Mouse (Mus musculus): ENCODE measurements around the gene Serpinb13. TPM values are rescaled to one million over a fixed set of nuclear protein-coding genes. Genes with fewer than 3 reads are reported as not detected.
"Not testable (repeated sequence)": the region's sequence is repeated elsewhere in the genome, so short reads cannot be mapped to it uniquely, and the experiment has no call there.

The Serpinb13 gene
- polyA plus RNA-seq, 1 experiment from 2014 or later, result not detected

DNA sequence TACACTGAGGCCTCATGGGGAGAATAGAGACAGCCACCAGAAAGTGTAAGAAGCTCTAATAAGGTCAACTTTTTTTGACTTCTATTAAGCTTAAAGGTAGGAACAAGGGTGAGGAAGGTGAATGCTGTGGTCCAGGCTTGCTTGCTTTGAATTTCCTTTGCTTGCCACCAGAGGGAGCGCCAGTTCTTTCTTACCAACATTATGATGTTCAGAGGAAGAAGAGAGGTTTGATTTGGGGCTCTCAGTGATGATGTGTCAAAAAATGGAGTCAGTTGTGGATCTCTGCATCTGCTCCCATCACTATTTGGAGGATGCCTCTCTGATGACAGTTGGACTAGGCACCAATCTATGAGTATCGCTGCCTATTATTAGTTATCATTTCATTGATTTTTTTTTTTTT, 33.7 kb downstream of the Serpinb13 start:
- no peaks in the 10 kb centered on the region for H3K36me3 ChIP-seq
- H3K9me3 ChIP-seq, result no peaks in the 10 kb centered on the region
- no peaks in the 10 kb centered on the region for H3K4me1 ChIP-seq (replicated peaks)
- no peak overlapping the region for H3K9ac ChIP-seq (replicated peaks)
- no peak overlapping the region for H3K4me2 ChIP-seq
- WGBS, result 38% methylated on average over 2 of the region's 2 CpGs
- H3K4me3 ChIP-seq (replicated peaks), result no peak overlapping the region
- H3K27me3 ChIP-seq, result no peaks in the 10 kb centered on the region
- ATAC-seq (ENCODE audit: insufficient number of reproducible peaks, insufficient read depth, low FRiP score, low TSS enrichment, low read depth), result no peak
- H3K27ac ChIP-seq, result no peak overlapping the region

DNA sequence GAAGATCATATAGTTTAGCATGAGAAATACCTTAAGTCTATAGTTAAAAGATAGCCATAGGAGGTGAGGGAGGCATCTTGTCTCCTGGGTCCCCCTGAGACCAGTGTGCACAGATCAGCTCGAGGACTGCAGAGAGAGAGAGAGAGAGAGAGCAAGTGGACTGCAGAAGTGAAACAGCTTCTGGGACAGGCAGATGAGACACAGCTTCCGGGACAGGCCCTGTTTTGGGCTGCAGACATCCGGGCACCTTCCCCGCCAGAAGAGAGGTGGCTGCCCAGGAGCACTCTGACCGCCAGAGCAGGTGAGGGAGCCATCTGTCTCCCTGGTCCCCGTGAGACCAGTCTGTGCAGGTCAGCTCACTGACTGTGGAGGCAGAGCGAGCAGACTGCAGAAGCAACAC, 34.4 kb downstream of the Serpinb13 start:
- Histone ChIP-seq H3K9ac (replicated peaks) (no peak overlapping the region), H3K4me3 (replicated peaks) (no peak overlapping the region), H3K27ac (no peak overlapping the region), H3K27me3 (no peaks in the 10 kb centered on the region), H3K4me2 (no peak overlapping the region), H3K9me3 (no peaks in the 10 kb centered on the region), H3K36me3 (no peaks in the 10 kb centered on the region), H3K4me1 (replicated peaks) (no peaks in the 10 kb centered on the region)
- 81% methylated on average over 7 of the region's 7 CpGs for WGBS
- no peak for ATAC-seq (ENCODE audit: insufficient number of reproducible peaks, insufficient read depth, low FRiP score, low TSS enrichment, low read depth)

DNA sequence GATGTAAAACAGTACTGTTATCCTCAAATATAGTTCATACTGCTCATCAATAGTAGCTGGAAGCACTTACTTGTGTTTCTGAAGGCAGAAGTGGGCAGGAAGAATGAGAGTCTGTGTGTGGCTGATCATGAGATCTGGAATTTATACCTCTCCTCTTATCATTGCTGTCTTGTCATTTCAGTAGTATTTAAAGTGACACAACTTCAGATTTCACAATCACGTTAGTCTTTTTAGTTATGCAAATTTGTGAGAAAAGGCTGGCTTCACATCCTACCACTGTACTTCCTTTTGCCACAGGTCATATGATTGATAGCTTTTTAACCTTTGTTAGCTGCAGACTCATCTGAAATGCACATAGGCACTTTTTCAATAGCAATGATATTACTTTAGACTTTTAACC, 45.1 kb downstream of the Serpinb13 start:
- Histone ChIP-seq H3K36me3 (no peaks in the 10 kb centered on the region), H3K27me3 (no peaks in the 10 kb centered on the region), H3K4me2 (no peak overlapping the region), H3K4me3 (replicated peaks) (no peak overlapping the region), H3K9me3 (no peaks in the 10 kb centered on the region), H3K4me1 (replicated peaks) (no peaks in the 10 kb centered on the region), H3K27ac (no peak overlapping the region), H3K9ac (replicated peaks) (no peak overlapping the region)
- ATAC-seq (ENCODE audit: insufficient number of reproducible peaks, insufficient read depth, low FRiP score, low TSS enrichment, low read depth), result no peak
- WGBS, result 70% methylated on average over 1 of the region's 1 CpGs

DNA sequence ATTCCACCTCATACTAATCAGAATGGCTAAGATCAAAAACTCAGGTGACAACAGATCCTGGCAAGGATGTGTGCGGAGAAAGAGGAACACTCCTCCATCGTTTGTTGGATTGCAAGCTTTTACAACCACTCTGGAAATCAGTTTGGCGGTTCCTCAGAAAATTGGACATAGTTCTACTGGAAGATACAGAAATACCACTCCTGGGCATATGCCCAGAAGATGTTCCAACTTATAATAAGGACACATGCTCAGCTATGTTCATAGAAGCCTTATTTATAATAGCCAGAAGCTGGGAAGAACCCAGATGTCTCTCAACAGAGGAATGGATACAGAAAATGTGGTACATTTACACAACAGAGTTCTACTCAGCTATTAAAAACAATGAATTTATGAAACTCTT, 53.5 kb downstream of the Serpinb13 start:
- not testable (repeated sequence) for ATAC-seq (ENCODE audit: insufficient number of reproducible peaks, insufficient read depth, low FRiP score, low TSS enrichment, low read depth); H3K27ac ChIP-seq; H3K4me3 ChIP-seq (replicated peaks); H3K9me3 ChIP-seq; H3K4me1 ChIP-seq (replicated peaks); H3K4me2 ChIP-seq; H3K36me3 ChIP-seq; H3K27me3 ChIP-seq; H3K9ac ChIP-seq (replicated peaks)
- 89% methylated on average over 3 of the region's 3 CpGs for WGBS

Other genes starting within 250 kb of the Serpinb13 start
- gene Kdsr, start 221.3 kb upstream of the Serpinb13 start, polyA plus RNA-seq (2016; fragmentation: Nextera tagmentation; extraction: Ambion mirVana), result 12.9 and 13.0 TPM in 2 replicates
- 73.8 and 78.0 TPM in 2 replicates for gene Vps4b, start 184.3 kb upstream of the Serpinb13 start, polyA plus RNA-seq (2016; fragmentation: Nextera tagmentation; extraction: Ambion mirVana)
- gene Serpinb5, start 119.8 kb upstream of the Serpinb13 start, polyA plus RNA-seq (2016; fragmentation: Nextera tagmentation; extraction: Ambion mirVana), result 0.23 and 0.44 TPM in 2 replicates
- gene Serpinb12, start 46.5 kb upstream of the Serpinb13 start, polyA plus RNA-seq (2016; fragmentation: Nextera tagmentation; extraction: Ambion mirVana), result not detected in 2 replicates
- gene Serpinb3a, start 71.3 kb downstream of the Serpinb13 start, polyA plus RNA-seq (2016; fragmentation: Nextera tagmentation; extraction: Ambion mirVana), result not detected in 2 replicates
- not detected in 2 replicates for gene Serpinb3d, start 102.5 kb downstream of the Serpinb13 start, polyA plus RNA-seq (2016; fragmentation: Nextera tagmentation; extraction: Ambion mirVana)